Mouse (Mus musculus): ENCODE results near the gene Cd247. TPM values are rescaled to one million over a fixed set of nuclear protein-coding genes. Genes with fewer than 3 reads are reported as not detected.
A peak's percentile ranks its signal among the peaks of the same experiment; 100 is the strongest.
"Not testable (repeated sequence)": the region's sequence is repeated elsewhere in the genome, so short reads cannot be mapped to it uniquely, and the experiment has no call there.

The Cd247 gene
- total RNA-seq (2021): 0.30 TPM in 1 of 2 replicates, not detected in the other
- long read RNA-seq, partial matches to known transcripts: 0 of 1 reads
- long read RNA-seq, other reads (novel, unspliced or antisense): 1 of 1 reads

GRCm38 (mm10) chr1:165788511-165788910 lies at the start of gene Cd247:
Gene Cd247, plus strand, starts transcription at chr1:165788681.
- DNase-seq: no peak

DNA sequence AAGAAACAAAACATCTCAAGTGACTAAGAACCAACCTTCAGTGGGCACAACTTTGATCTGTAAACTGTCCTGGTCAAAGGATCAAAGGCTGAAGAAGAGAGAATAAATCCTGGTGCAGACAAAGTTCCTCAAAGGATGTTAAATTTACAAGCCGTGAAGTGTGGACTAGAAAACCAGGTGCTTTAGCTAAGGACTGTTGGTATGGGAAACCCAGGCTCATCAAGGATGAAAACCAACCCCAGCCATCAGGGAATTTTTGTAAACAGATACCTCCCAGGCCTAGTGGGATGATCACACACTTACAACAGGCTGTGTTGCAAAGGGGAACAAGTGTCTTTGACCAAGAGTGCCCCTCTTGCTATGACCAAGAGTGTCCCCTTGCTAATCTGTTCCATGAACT lies 49.5 kb upstream of the Cd247 start:
- DNase-seq: no peak

GRCm38 (mm10) chr1:165741989-165742388 lies 46.5 kb upstream of the Cd247 start:
- no peak for DNase-seq

DNA sequence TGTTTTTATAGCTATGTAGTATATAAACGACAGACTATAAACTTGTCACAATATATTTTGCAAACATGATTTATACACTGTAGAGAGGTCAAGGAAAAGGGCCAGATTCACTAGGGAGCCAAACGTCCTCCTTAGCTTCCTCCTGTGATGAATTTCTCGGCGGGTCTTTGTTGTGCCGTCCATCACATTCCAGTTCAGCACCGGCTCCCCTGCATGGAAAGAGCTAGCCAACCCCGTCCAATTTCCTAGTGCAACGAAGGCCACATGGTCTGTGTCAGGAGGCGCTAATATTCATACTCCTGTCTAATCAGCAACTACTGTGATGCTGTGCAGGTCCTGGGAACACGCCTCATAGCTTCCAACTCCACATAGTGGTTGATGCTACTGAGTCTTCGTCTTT lies 40.4 kb upstream of the Cd247 start:
- no peak for DNase-seq

DNA sequence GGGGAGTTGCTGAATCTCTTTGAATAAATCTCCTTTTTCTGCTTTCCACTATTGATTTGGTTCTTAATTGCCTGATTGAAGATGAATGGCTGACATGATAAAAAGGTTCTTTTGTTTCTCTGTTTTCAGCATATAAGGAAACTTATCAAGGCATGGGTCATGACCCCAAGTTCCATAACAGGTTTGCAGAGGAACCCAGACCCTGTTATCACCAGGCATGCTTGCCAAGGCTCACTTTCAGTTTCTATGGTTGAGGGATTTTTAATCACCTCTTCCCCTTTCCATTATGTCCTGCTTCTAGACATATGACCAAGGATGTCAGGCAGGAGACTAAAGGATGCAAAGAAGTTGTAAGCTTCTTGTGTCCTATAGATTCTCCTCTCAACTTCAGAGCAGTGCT lies 37.3 kb upstream of the Cd247 start:
- DNase-seq: no peak

DNA sequence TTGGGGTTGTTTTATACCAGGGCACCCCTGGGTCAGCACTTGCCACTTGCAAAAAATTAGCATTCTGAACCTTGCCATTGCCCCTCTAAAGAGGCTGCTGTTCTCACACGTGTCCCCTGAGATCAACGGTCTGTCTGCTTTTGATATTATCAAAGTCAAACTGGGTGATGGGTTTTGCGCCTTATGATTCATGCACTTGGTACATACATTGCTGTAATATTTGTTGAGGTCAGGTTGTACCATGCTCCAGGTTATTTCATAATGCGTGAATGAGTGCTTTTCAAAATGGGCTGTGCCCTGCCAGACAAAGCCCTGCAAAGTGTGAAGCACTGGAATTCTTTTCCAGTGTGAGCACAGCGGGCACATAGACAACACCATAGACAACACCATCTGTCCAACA lies 36.6 kb upstream of the Cd247 start:
- no peak for DNase-seq

- no peak for DNase-seq
Measured at GRCm38 (mm10) chr1:165754205-165754604, 34.3 kb upstream of the Cd247 start.

DNA sequence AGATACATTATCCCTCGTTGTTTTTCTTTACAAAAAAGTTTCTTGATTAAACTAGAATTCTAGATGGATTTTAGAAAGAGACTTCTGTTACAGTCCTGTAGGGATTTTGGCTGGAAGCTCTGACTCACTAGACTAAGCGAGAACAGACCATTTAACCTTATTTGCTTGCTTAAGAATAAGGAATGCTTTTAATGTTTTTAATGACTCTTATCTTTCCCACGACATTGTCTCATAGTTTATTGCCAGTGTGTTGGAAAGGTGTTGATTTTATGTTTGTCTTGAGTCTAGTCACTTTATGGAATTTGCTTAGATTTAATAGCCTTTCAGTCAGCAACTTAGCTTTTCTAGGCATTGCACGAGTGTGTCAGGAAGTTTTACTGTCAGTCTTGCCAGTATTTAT lies 33.3 kb upstream of the Cd247 start:
- DNase-seq: no peak

- DNase-seq: no peak
Measured at GRCm38 (mm10) chr1:165761522-165762305, 26.8 kb upstream of the Cd247 start.

DNA sequence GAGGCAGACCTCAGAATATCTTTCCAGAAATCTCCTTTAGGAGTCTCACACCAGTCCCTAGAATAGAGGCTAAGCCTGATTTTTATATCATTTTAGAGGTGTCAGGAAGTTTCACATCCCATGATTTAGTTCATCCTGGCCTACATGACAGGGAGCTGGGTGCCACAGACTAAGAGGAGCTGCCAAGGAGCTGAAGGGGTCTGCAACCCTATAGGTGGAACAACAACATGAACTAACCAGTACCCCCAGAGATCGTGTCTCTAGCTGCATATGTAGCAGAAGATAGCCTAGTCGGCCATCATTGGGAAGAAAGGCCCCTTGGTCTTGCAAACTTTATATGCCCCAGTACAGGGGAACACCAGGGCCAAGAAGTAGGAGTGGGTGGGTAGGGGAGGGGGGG lies 26.0 kb upstream of the Cd247 start:
- not testable (repeated sequence) for DNase-seq

DNA sequence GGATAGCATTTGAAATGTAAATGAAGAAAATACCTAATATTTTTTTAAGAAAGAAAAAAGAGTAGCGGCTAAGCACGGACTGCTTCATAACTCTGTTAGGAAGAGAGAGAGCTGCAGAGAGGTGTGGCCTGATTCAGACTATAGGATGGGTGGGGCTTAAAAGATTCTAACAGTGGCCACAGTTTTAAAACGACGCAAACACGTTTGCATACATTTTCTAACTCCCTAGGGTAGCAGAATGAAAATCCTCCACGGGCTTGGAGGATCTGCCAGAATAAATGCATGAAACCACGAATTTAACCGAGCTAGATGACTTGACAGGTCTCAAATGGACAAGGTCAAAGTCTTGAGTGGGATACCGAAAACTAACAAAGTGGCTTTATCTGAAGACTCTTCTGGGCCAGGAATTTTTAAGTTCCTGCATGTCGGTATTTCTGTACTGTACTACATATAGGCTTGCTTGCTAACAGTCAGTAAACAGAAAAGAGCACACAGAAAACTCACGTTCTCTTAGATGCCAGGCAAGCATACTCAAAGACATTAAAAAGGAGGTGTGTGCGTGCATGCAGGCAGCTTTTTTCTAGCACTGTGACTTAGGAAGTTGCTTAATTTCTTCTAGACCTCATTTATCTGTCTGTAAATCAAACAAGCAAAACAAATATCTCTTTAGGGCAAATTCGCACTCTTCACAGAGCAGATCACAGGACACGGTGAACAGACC lies 25.4 kb upstream of the Cd247 start:
- DNase-seq: no peak

GRCm38 (mm10) chr1:165763635-165764372 lies 24.7 kb upstream of the Cd247 start, which contains the start of gene Creg1:
Gene Creg1, plus strand, starts transcription at chr1:165763746.
- DNase-seq: peak; percentile 93

- DNase-seq: no peak
Measured at GRCm38 (mm10) chr1:165764571-165764970, 23.9 kb upstream of the Cd247 start.

GRCm38 (mm10) chr1:165765041-165765440 lies 23.4 kb upstream of the Cd247 start:
- no peak for DNase-seq

DNA sequence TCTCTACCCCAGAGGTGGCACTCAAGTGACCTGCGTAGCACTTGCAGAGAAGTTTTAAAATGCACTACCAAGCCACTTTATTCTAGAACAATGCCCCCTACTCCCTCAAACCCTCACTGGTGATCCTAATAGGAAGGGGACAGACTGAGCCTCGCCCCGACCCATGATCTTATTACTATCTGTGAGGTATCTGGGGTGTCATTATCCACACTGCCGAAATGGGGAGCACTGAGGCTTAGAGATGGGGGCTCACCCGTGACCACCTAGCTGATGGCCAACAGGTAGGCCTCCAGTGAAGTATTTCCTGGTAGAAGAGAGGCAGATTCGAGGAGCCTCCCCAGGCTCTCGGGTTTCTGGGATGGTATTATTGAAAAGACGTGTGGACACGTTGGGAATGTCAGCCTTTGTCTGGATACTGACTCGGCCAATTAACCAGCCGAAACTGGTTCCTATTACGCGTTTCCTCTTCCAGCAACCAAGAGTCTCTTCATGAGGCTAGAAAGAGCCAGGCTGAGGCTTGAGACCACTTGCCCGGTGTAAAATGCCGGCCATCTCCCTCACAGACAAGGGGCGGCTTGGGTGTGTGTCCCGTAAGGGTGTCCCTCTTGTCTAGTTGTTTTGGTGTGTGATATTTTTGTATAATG lies 22.7 kb upstream of the Cd247 start:
- DNase-seq: no peak

GRCm38 (mm10) chr1:165766295-165766890 lies 22.1 kb upstream of the Cd247 start:
- DNase-seq: no peak

DNA sequence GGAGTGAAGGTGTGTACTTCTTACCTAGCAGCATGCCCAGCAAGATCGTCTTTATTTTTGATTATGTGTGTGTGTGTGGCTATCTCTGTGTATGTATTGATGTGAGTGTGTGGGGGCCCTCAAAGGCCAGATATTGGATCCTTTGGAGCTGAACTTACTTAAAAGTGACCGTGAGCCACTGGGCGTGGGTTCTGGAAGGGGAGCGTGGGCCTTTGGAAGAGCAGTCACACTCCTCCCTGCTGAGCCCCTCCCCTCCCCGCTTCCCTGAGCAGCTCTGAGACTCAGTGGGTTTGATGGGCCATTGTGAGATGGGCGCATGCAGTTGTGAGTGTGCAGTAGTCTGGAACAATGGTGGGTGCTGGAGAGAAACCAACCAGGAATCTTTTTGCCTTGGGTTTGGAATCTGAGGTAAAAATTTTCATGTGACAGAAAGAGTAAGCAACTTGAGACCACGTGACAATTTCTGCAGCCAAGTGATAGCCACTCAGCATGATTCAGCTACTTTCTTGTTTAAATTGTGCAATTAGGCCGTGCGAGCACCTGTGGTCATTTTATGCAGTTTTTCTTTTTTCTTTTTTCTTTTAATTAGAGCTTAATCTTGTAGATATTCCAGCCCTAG lies 19.5 kb upstream of the Cd247 start:
- no peak for DNase-seq

DNA sequence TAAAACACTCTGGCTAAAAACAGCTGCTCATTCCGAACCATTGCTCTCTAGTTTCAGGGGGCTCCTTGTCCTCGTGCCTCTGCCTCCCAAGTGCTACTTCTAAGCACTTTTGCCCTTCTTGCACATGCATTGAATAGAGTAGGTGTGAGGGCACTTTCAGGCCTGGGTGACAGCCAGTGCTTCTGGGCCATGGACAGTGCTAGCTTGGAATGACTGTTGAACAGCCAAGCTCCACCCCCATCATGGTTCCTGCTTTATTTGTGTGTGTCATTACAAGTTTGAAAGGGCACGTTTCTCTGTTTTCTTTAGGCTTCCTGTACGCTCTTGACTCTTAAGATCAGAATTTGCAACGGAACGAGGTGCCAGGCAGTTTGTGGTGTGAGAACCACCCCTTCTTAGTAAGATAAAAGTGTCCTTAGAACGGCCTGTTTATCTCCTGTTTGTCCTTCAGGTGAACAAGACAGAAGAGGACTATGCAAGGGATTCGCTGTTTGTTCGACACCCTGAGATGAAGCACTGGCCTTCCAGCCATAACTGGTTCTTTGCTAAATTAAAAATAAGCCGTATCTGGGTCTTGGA lies 18.2 kb upstream of the Cd247 start:
- no peak for DNase-seq

- peak; percentile 70 for DNase-seq
Measured at GRCm38 (mm10) chr1:165771491-165771897, 17.0 kb upstream of the Cd247 start.

DNA sequence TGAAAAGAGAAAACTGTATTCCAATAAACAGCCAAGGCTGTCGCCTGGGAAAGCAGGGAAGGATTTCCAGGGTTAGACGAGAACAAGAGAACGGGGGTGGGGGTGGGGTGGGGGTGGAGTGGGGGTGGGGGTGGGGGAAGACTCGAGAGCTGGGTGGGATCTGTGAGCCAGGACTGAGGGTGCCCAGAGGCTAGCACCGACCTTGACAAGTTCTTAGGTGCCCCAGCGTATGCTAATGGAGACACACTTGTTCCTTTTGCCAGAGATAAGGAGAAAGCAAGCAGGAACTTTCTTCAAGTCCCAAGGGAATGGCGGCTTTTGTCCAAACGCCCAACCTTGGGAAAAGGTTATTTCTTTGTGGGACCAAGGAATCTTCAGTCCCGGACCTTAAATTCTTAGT lies 16.5 kb upstream of the Cd247 start:
- no peak for DNase-seq

All from adrenal gland, postnatal 25 days (tissue).